Mouse (Mus musculus): ENCODE results near the gene Nfat5. TPM values are rescaled to one million over a fixed set of nuclear protein-coding genes. Genes with fewer than 3 reads are reported as not detected.

Gene Nfat5
- total RNA-seq, 2 experiments from 2014 or later = 16.6 to 25.8 TPM

Other genes with a start within 250 kb of the Nfat5 start
- gene Pdf, start 244.9 kb upstream of the Nfat5 start, total RNA-seq (2014; fragmentation: Nextera tagmentation) = 37.9 and 40.1 TPM in 2 replicates
- gene Pdf, start 244.9 kb upstream of the Nfat5 start, total RNA-seq (2017) = 40.3 and 62.4 TPM in 2 replicates
- 19.8 and 30.3 TPM in 2 replicates for gene Cog8, start 236.8 kb upstream of the Nfat5 start, total RNA-seq (2014; fragmentation: Nextera tagmentation)
- 22.3 and 25.9 TPM in 2 replicates for gene Cog8, start 236.8 kb upstream of the Nfat5 start, total RNA-seq (2017)
- 47.4 and 67.6 TPM in 2 replicates for gene Nip7, start 236.6 kb upstream of the Nfat5 start, total RNA-seq (2014; fragmentation: Nextera tagmentation)
- 34.6 and 51.7 TPM in 2 replicates for gene Nip7, start 236.6 kb upstream of the Nfat5 start, total RNA-seq (2017)
- not detected in 2 replicates for gene Tmed6, start 227.8 kb upstream of the Nfat5 start, total RNA-seq (2014; fragmentation: Nextera tagmentation)
- gene Tmed6, start 227.8 kb upstream of the Nfat5 start, total RNA-seq (2017) = not detected in 2 replicates
- 48.8 and 52.7 TPM in 2 replicates for gene Terf2, start 196.9 kb upstream of the Nfat5 start, total RNA-seq (2014; fragmentation: Nextera tagmentation)
- gene Terf2, start 196.9 kb upstream of the Nfat5 start, total RNA-seq (2017) = 25.6 and 39.7 TPM in 2 replicates
- 34.9 and 35.4 TPM in 2 replicates for gene Cyb5b, start 142.8 kb upstream of the Nfat5 start, total RNA-seq (2014; fragmentation: Nextera tagmentation)
- gene Cyb5b, start 142.8 kb upstream of the Nfat5 start, total RNA-seq (2017) = 39.3 and 46.4 TPM in 2 replicates
- gene Nqo1, start 109.7 kb downstream of the Nfat5 start, total RNA-seq (2014; fragmentation: Nextera tagmentation) = 30.2 TPM in 2 replicates
- gene Nqo1, start 109.7 kb downstream of the Nfat5 start, total RNA-seq (2017) = 18.4 and 30.4 TPM in 2 replicates
- gene Nob1, start 131.6 kb downstream of the Nfat5 start, total RNA-seq (2014; fragmentation: Nextera tagmentation) = 78.1 and 79.8 TPM in 2 replicates
- 46.1 and 50.2 TPM in 2 replicates for gene Nob1, start 131.6 kb downstream of the Nfat5 start, total RNA-seq (2017)
- 39.4 and 53.2 TPM in 2 replicates for gene Wwp2, start 142.9 kb downstream of the Nfat5 start, total RNA-seq (2014; fragmentation: Nextera tagmentation)
- 33.3 and 57.3 TPM in 2 replicates for gene Wwp2, start 142.9 kb downstream of the Nfat5 start, total RNA-seq (2017)

All from megakaryocyte-erythroid progenitor cell, adult 5-6 weeks (primary cell).